Mouse (Mus musculus) left cerebral cortex, adult 9 months (tissue): ENCODE data around the gene Abcf2.
"Not testable (repeated sequence)": the region's sequence is repeated elsewhere in the genome, so short reads cannot be mapped to it uniquely, and the experiment has no call there.

Experiments used
- DNase-seq, 2 experiments: peaks; one replicate each; pipeline ENCODE4 v3.0.0; 2022; ENCODE audit warnings: low spot score in 2 of 2

Gene Abcf2

DNA sequence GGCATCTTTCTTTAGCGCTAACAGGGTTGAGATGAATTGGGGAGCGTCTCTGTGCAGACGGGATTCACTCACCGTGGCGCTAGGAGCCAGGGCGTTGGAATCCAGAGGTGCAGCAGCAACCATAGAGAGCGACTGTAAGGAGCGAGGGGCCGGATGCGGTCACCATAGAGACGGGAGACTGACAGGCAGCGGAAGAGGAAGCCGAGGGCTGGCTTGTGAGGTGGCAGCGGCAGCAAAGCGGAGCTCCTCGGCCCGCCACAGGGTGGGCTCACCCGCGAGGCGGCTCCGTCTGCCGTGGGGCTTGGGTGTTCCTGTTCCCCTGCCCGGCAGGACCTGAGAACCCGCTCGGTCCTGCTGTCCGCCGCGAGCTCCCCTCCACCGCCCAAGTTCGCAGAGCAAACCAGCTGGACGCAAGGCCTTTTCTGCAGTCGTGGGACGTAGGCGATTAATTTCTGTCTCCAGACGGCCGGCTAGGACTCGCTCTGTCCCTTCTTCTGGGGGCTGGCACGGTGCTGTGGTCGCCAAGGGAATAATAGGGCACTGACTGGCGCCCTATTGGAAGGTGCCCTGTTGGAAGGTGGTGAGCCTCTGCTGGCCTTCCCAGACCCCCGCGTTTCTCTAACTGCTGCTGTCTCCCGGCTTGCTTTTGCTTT is 9.4 kb upstream of the Abcf2 start, which contains the start of gene Chpf2:
TSS of gene Chpf2 (plus strand) at position 195 of the 653 bp plus-strand sequence.
- DNase-seq: peak in 1 of 2 experiments; percentile 78

DNA sequence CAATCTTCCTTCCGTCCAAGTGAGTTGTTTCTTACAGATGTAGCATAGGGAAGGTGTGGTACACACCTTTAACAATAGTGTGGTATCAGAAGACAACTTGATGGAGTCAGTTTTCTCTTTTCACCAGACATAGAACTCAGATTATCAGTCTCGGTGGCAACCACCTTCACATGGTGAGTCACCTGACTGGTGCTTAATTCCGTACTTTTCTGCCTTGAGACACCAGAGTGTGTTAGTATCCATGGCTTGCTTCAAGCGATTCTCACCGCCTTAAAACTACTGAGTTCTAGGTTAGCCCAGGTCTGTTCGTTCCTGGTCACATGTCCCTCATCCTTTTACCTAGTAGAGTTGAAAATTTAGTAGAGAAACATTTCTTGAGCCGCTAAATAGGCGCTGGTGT is 8.8 kb upstream of the Abcf2 start:
- peak in 1 of 2 experiments; percentile 25 for DNase-seq

DNA sequence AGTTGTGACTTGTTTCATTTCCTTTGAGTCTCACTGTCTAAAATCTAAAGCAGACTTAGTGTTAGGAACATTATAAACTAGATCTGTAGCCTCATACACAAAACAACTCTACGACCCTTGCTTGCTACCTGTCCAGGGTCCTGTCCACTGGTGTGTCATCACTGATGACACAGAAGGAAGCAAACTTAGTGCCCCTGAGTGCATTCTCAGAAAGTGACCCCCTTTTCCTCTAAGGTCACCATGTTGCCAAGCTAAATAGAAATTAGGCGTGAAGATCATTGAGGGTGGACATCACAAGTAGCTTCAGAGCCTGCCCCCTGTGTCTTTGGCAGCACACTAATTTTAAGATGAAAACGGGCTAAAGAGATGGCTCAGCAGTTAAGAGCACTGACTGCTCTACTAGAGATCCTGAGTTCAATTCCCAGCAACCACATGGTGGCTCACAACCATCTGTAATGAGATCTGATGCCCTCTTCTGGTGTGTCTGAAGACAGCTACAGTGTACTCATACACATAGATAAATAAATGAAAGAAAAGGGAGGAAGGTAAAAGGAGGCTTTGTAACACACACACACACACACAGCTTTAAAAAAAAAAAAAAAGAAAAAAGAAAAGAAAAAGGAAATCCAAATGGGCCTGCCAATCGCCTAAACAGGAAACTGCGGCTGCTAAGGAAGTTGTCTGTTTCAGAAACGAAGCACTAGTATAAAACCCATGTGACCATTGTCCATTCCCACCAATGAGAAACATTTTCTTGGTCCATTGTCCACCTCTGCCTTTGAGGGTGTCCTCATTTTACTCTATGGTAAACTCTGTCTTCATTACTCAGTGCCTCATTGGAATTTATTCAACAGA is 1.1 kb upstream of the Abcf2 start:
- DNase-seq: no peak

DNA sequence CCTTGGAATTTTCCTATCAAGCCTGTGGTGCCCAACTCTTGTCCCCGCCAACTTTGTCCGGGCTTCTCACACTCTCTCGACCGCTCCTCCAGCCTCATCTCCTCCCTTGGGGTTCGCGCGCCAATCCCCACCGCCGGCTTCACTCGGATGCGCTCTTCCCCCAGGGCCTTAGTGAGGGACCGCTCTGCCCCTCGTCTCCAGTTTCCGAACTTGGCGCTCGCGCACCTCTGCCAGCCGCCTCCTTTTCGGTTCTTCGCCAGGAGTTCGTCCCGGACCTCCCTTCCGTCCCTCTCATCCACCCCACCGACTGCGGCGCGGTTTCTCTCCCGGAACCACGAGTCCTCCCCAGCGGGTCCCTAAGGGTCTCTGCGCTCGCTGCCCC is 475 bp downstream of the Abcf2 start:
- DNase-seq: no peak

DNA sequence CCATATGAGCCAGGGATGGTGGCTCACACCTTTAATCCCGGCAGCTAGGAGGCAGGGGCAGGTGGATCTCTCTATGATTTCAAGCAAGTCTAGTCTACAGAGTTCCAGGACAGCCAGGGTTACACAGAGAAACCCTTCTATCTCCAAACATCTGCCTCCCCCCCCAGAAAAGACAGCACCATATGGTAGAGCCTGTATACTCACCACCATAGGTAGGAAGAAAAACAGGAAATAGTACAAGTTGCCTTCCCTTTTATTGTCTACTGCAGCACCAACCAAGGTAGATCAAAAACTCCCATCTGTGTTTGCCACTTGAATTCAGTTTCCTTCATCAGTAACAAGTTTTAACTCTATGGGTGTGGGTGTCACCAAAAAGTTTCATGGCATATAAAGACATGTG is 1.3 kb downstream of the Abcf2 start:
- DNase-seq: no peak

DNA sequence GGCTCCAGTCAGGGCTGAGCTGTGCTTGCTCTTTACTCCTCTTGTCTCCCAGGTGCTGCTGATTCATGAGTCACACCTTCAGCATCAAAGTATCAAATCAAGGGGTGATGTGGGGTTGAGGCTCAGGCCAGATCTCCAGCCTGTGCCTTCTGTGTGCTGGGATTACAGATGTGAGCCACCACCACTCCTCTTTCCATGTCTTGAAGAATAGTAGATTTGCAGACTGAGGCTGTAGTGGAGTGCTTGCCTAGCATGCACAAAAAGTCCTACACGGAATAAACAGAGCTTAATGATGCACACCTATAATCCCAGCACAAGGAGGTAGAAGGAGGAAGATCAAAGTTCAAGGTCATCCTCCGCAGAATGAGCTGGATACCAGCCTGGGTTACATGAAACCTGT is 20.6 kb downstream of the Abcf2 start, which contains the start of gene 4931409K22Rik:
TSS of gene 4931409K22Rik (minus strand) at position 101 of the 400 bp plus-strand sequence.
- DNase-seq: no peak

DNA sequence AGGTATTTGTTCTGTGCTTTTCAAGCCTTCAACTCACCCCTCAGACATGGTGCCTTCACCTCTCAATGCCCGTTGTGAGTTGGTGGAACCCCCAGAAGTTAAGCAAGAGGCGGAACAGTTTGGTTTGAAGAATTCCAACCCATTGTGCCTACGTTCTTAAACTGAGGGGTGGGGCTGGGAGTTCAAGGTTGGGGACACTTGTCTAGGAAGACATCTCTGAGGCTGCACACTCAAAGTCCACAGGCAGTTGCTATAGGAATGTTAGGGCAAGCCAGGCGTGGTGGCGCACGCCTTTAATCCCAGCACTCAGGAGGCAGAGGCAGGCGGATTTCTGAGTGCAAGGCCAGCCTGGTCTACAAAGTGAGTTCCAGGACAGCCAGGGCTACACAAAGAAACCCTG is 21.9 kb downstream of the Abcf2 start:
- DNase-seq: not testable (repeated sequence)

DNA sequence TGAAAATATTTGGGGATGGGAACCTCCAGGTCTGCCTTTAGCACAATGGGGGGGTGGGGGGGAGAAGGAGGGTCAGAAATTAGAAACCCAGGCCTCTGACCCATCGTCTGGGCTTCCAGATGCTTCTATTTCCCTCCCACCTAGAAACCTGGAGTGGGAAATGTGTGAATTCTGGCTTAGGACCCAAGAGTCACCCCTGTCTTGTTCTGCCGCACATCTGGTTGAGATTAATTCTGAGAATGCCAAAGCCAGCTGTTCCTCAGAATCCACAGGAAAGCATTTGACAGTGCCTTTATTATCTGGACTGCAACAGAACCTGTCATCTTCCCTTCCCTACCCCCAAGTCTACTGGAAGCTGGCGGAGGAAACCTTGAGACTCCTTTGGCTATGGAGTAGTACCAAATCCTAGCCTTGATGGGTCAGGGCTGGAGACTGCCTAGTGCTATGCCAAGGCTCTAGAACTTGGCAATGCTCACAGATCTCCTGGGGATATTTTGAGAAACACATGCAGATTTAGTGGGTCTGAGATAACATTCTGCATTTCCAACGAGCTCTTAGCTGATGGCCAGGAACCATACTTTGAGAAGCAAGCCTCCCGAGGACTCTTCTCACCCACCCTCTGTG is 23.5 kb downstream of the Abcf2 start:
- no peak for DNase-seq

DNA sequence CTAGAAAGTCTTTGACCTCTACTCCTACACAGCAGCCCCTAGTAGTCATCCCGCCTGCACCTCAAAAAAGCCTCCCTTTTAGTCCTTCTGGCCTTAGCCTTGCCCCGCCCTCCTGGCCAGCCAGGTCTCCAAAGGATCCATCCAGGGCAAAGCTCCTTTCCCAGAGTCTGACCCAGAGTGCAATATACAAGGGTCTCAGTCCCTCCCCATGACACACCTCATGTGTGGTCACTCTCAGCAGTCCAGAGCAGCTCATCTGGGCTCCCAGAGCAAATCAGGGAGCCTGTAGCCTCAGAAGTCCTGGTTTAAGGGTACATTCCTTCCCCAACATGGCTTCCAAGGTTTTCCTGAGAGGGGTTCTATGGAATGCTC is 26.0 kb downstream of the Abcf2 start:
- no peak for DNase-seq

DNA sequence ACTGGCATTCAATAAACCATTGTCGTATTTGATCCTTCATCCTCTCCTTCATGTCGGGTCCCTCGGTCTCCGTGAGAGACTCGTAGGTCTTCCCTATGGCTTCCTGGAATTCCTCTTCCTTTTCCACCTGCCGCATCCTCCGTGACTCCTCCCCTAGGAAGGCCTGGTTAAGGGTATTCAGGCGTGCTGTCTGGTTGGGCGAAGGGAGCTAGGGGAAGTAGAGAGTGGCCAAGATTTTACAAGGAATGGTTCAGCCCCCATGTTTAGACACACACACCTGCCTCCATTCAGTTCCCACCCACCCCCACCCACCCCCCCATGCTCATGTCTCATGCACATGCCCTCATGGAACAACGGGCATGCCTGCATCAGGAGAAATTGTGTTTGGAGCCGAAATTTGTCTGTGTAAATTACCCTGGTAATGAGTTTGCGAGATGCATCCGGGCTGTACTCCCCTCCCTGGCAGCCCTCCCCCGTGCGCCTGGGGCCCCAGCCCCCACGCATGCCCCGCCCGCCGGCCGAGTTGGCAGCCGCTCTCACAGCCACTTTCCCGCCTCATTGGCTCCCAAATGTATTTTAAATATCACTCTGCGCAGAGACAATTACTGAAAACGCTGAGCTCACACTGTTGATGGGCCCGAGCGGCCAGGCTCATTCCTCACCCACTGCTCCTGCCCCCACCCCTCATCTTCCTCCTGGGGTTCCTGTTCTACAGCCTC is 26.5 kb downstream of the Abcf2 start:
- DNase-seq: peak in 1 of 2 experiments; percentile 49

DNA sequence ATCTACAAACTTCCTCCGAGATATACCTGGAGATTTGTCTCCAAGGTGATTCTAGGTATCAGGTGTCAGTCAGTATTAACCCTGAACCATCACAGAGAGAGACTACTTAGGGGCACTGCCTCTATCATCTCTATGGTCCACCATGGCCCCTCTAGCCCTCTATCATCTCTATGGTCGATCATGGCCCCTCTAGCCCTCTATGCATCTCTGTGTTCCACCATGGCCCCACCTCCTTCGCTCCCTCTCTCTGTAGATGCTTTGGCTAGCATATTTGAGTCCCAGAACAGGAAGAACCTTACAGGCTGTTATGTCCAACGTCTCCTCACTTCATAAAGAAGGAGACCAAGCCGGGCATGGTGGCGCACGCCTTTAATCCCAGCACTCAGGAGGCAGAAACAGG is 34.6 kb downstream of the Abcf2 start:
- DNase-seq: no peak

DNA sequence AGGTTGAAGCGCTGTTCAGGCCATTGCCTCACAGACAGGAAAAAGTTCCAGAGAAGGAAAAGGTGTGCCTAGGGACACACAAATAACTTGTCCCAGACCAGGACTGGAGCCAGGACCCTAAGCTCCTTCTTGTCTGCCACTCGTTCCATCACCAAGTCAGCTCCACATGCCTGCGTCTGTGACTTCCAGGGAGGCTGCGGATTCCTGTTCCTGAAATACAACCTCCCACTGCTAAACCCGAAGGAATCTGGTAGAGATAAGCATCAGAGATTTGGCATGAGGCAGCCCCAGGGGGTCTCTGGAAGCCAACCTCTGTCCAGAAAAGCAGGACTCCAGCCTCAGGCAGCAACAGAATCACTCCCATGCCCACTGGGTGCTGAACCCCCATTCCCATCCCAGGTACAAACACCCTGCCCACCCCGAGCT is 36.1 kb downstream of the Abcf2 start:
- no peak for DNase-seq

DNA sequence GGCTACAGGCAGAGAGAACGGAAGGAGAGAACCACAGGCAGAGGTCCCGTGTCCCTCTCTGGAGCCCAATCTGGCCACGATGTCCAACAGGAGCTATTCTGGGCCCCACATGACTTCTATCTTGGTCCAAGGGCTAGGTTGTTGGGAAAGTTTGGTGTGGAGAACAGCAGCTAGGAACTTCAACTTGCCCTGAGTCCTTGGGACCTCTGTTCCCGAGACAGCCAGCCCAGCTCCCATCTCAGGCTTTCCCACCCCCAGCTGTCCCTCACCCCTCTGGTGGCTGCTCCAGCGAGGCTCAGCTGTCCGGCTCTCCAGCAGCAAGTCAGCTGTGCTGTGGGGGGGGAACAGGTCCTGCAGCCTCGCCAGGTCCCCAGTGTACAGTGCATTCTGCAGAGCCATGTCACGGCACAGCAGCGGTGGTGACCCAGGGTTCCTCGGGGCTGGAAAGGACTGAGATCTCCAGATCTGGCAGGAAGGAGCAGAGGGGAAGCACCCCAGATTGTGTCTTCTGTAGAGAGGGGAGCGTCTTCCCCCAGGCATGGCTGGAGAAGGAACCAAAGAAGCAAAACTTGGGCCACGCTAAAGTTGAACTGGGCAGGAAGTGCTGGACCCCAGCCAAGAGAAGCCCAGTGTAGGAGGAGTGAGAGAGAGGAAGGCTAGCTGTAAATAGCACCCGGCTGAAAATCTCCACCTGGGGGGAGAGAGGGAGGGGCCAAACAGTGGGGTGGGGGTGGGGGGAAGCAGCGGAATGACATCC is 36.7 kb downstream of the Abcf2 start, which contains the start of gene Asb10:
TSS of gene Asb10 (minus strand) at position 592 of the 757 bp plus-strand sequence.
- DNase-seq: peak in 1 of 2 experiments; percentile 57

DNA sequence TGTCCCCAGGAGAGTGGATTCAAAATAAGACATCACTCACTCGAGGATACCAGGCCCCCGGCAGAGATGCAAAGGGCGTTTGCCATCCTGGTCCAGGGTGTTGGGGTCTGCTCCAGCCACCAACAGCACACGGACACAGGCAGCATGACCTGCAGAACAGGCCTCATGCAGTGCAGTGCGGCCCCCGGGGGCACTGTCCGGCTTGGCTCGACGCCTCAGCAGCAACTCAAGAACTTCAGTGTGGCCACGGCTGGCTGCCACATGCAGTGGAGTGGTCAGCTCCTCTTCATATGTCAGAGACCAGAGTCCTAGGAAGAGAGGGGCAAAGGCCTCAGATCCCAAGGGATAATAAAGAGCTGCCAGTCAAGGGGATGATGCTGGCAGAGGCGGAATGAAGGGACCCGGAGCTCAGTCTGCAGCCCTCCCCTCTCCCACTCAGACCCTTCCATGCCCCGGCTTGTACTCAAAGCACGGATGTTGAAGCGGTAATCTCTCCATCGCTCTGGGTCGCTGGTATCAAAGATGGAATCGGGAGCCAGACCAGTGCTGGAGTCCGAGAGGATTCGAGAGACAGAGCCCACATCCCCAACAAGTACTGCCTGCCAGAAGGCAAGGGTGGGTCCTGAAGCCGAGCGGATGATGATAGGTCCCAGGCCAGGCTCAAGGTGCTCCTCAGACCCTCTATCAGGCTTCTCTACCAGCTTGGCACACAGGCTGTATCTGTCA is 37.5 kb downstream of the Abcf2 start:
- DNase-seq: no peak

DNA sequence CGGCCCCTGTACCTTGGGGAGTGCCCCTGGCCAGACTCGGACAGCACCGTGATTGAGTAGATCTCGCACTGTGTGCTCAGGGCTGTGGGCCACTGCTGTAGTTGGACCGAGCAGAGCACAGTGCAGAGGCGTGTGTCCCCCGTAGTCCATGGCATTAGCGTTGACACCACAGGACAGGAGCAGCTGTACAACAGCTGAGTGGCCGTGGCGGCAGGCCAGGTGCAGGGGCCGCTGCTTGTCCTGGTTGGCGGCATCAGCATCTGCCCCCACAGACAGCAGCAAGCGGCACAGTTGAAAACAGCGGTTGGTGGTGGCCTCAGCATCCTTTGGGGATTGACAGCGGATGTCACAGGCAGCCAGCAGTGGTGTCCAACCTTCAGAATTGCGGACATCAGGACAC is 39.6 kb downstream of the Abcf2 start:
- DNase-seq: no peak

DNA sequence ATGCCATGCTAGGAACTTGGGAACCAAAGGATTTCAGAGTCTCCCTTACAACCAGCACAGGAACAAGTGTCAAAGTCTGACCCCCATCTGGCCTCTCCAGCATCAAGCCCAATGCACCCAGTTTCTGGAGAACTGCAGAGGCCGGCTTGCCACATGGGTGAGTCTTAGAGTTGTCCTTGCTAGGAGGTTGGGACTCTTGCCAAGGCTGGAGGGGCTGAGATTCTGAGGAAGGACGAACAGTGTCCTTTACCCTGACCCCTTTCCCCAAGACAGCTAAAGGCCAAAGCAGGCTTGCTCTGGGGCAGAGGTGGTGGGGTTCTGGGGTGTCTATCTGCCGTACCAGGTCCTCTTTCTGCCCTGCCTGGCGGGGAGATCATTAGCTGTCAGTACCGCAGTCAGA is 40.8 kb downstream of the Abcf2 start:
- no peak for DNase-seq

DNA sequence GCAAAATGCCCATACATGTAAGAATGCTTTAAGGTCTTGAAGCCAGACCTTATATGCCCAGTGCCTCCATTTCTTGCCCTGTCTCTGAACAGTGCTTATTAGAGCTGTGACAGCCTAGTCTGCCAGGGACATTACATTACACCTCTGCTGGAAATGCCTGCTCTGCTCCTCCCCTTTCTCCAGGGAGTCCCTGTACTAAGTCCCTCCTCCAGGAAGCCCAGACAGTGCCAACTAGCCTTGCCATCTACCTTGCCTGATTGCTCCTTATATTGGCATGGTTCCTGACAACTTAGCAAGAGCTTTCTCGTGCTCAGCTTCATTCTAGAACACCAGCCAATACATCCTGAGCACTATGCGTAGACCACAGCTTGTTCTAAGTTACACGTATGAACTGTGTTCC is 41.5 kb downstream of the Abcf2 start:
- DNase-seq: no peak

DNA sequence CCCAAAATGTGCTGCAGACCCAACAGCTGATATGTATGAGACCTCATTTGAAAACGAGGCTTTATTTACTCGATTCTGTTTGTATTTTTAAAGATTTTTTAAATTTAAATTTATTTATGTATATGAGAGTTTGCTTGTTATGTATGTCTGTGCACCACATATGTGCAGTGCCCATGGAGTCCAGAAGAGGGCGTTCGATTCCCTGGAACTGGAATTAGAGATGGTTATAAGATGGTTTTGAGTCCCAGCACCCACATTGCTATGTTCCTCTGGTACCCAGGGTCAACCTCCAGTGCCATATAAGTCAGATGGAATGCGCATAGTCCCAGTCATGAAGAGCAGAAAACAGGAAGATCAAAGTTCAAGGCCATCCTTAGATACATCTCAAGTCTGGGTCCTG is 43.0 kb downstream of the Abcf2 start:
- no peak for DNase-seq

DNA sequence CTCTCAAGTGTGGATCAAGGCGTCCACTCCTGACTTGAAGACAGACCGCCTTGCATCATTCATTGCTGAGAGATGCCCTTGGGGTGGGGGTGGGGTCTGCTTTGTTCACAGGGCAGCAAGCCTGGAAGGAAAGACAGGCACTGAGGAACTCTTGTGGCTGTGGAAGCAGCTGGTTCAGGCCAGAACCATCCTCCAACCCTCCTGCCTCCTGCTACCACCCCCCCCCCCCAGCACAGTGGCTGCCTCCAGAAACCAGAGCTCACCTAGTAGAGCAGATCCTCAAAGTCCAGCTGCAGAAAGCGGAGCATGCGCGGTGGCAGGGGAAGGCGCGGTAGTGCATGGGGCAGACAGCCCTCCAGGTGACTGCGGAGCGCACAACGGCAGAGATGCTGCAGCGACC is 43.9 kb downstream of the Abcf2 start:
- DNase-seq: no peak

DNA sequence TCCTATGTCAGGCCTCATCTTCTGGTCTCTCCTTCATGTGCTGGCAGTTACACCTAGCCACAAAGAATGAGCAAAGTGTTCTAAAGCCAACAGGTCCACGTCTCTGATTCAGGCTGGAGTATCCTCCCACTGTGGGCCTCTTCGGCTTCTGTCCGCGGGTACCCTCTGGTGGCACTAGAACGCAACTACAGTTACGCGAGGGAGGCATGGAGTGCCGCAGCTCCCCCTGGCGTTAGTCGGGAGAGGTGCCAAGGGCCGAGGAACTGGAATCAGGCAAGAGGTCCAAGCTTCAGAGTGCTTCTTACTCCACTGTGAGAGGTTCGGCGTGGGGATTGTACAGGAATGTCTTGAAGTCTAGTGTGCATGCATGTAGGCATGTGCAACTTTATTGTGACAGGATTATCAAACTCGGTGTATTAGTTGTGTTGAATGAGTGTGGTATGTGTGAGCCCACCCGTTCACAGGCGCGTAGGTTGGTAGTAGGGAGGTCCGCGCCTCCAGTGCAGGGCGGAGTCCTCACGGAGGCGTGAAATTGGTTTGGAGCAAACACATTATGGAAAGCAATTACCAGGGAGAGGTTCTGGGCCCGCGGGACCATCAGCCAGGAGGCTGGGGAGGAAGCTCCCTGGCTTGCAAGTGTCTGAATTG is 47.1 kb downstream of the Abcf2 start:
- DNase-seq: peak; percentile 61 to 95
